Mouse (Mus musculus): ENCODE measurements at regions not wholly inside any gene's neighbourhood (a gene's known extent, or its start where the extent isn't known, plus 50 kb on each side); places are given as distances from the start of the nearest gene placed in this dataset.
A peak's percentile ranks its signal among the peaks of the same experiment; 100 is the strongest.

GRCm38 (mm10) chr6:135524886-135525285, 162.5 kb downstream of the Emp1 start:
- DNase-seq (ENCODE audit: low spot score), result no peak

- DNase-seq (ENCODE audit: low spot score), result peak; percentile 7
These were observed 163.5 kb downstream of the Emp1 start for GRCm38 (mm10) chr6:135525841-135526327.

GRCm38 (mm10) chr6:135526460-135527160, 164.3 kb downstream of the Emp1 start:
- no peak for DNase-seq (ENCODE audit: low spot score)

- DNase-seq (ENCODE audit: low spot score), result no peak
These were observed 165.5 kb downstream of the Emp1 start for GRCm38 (mm10) chr6:135527879-135528278.

GRCm38 (mm10) chr6:135539791-135540646, 177.7 kb downstream of the Emp1 start:
- DNase-seq (ENCODE audit: low spot score), result no peak

GRCm38 (mm10) chr6:135541566-135541965, 179.2 kb downstream of the Emp1 start:
- no peak for DNase-seq (ENCODE audit: low spot score)

GRCm38 (mm10) chr6:135542356-135542755, 180.0 kb downstream of the Emp1 start:
- no peak for DNase-seq (ENCODE audit: low spot score)

GRCm38 (mm10) chr6:135543390-135543789, 181.0 kb downstream of the Emp1 start:
- no peak for DNase-seq (ENCODE audit: low spot score)

- no peak for DNase-seq (ENCODE audit: low spot score)
These were observed 181.5 kb downstream of the Emp1 start for GRCm38 (mm10) chr6:135543863-135544262.

GRCm38 (mm10) chr6:135550368-135550950, 188.1 kb downstream of the Emp1 start:
- no peak for DNase-seq (ENCODE audit: low spot score)

- no peak for DNase-seq (ENCODE audit: low spot score)
These were observed 190.1 kb downstream of the Emp1 start for GRCm38 (mm10) chr6:135552396-135552795.

GRCm38 (mm10) chr6:135559501-135559907, 197.2 kb downstream of the Emp1 start:
- peak; percentile 80 for DNase-seq (ENCODE audit: low spot score)

GRCm38 (mm10) chr6:135562267-135562666, 199.9 kb downstream of the Emp1 start:
- no peak for DNase-seq (ENCODE audit: low spot score)

- no peak for DNase-seq (ENCODE audit: low spot score)
These were observed 201.4 kb downstream of the Emp1 start for GRCm38 (mm10) chr6:135563766-135564165.

GRCm38 (mm10) chr6:135569086-135569485, 206.7 kb downstream of the Emp1 start:
- DNase-seq (ENCODE audit: low spot score), result no peak

GRCm38 (mm10) chr6:135575294-135575693, 212.9 kb downstream of the Emp1 start:
- DNase-seq (ENCODE audit: low spot score), result no peak

GRCm38 (mm10) chr6:135578728-135579127, 216.4 kb downstream of the Emp1 start:
- no peak for DNase-seq (ENCODE audit: low spot score)

- no peak for DNase-seq (ENCODE audit: low spot score)
These were observed 220.2 kb downstream of the Emp1 start for GRCm38 (mm10) chr6:135582567-135582966.

- DNase-seq (ENCODE audit: low spot score), result no peak
These were observed 222.4 kb downstream of the Emp1 start for GRCm38 (mm10) chr6:135584782-135585181.

- no peak for DNase-seq (ENCODE audit: low spot score)
These were observed 227.7 kb downstream of the Emp1 start for GRCm38 (mm10) chr6:135590084-135590483.

GRCm38 (mm10) chr6:135591085-135591484, 228.7 kb downstream of the Emp1 start:
- DNase-seq (ENCODE audit: low spot score), result no peak

- DNase-seq (ENCODE audit: low spot score), result no peak
These were observed 234.0 kb downstream of the Emp1 start for GRCm38 (mm10) chr6:135596358-135596757.
